20 mouse cellular contexts compared by ENCODE assay signal in the genomic region with DNA sequence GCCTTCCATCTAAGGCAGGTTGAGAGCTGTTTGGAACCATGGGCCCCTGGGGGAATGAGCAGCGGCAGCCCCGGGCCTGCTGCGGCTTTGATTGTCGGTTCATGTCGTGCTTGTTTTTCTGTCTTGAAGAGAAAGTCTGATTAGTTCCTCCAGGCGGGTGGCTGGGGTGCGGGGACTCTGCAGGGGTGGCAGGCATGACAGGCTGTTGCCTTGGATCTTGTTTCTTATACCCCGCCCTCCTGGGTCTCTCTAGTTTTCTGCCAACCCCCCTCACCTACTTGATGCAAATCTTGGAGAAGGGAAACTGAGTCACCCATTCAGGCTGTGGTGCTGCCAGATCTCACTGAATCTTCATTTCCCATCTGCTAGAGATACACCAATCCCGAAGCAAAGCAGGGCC. TPM values are rescaled to one million over a fixed set of nuclear protein-coding genes. Genes with fewer than 3 reads are reported as not detected.
DNase-seq lines count a peak whose midpoint lies in the region; ATAC-seq lines count a peak whose summit lies in the region.
"Had no signal": no experiment of that assay in that cellular context is flagged by ENCODE, and none has a peak within 500 bp of the region (broad histone marks: within the 10 kb centered on the region; RNA-seq: fewer than 3 reads in every experiment).

No protein-coding gene starts in this region.

- peaks cover 14% of the 10 kb centered on the region for H3K27me3 ChIP-seq in heart, embryonic 14.5 days (ENCODE audit: control insufficient read depth, insufficient read depth, low read length)
- H3K27me3 ChIP-seq in heart, embryonic 10.5 days (ENCODE audit: insufficient read depth, poor library complexity, severe bottlenecking), result peaks cover 97% of the 10 kb centered on the region
- peaks cover 94% of the 10 kb centered on the region for H3K27me3 ChIP-seq in midbrain, embryonic 10.5 days (ENCODE audit: low read depth, poor library complexity, severe bottlenecking)
- H3K27me3 ChIP-seq in midbrain, embryonic 15.5 days (replicated peaks), result 0 out of 2 replicates have a peak, but pooled peaks cover 3% of the 10 kb centered on the region
- H3K27me3 ChIP-seq in embryonic facial prominence, embryonic 10.5 days (replicated peaks; ENCODE audit: low read depth, poor library complexity, severe bottlenecking), result peaks cover 95% of the 10 kb centered on the region
- H3K27me3 ChIP-seq in limb, embryonic 10.5 days (ENCODE audit: low read depth, poor library complexity, severe bottlenecking), result peaks cover 97% of the 10 kb centered on the region
- H3K27me3 ChIP-seq: hindbrain, embryonic 15.5 days had no signal

- no peak for DNase-seq in heart, embryonic 10.5 days (ENCODE audit: low spot score)
- DNase-seq in midbrain, embryonic 10.5 days (ENCODE audit: low spot score), result no peak
- DNase-seq in embryonic facial prominence, embryonic 10.5 days (ENCODE audit: low spot score), result no peak
- DNase-seq in limb, embryonic 10.5 days (ENCODE audit: low spot score), result no peak
- DNase-seq in testis, postnatal 10 days (ENCODE audit: low spot score), result no peak
- DNase-seq: cerebellum, adult 2 months; gastrocnemius, postnatal 25 days; left cerebral cortex, postnatal 4 days; lung, adult 2 months; lung, postnatal 36 days; right cerebral cortex, postnatal 25 days had no signal

- peak overlapping the region; percentile 5; the same call in 1 of the 2 replicates for H3K9ac ChIP-seq in heart, embryonic 14.5 days (ENCODE audit: low read length)
- H3K9ac ChIP-seq in midbrain, embryonic 15.5 days, result no peak overlapping the region
- H3K9ac ChIP-seq: hindbrain, embryonic 15.5 days; stomach, embryonic 15.5 days had no signal

- H3K9me3 ChIP-seq in heart, embryonic 14.5 days (ENCODE audit: control insufficient read depth, low read length), result no peaks in the 10 kb centered on the region
- no peaks in the 10 kb centered on the region for H3K9me3 ChIP-seq in heart, embryonic 10.5 days
- no peaks in the 10 kb centered on the region for H3K9me3 ChIP-seq in midbrain, embryonic 10.5 days (replicated peaks)
- H3K9me3 ChIP-seq in midbrain, embryonic 15.5 days, result no peaks in the 10 kb centered on the region
- H3K9me3 ChIP-seq in embryonic facial prominence, embryonic 10.5 days, result no peaks in the 10 kb centered on the region
- no peaks in the 10 kb centered on the region for H3K9me3 ChIP-seq in limb, embryonic 10.5 days (replicated peaks)
- H3K9me3 ChIP-seq: hindbrain, embryonic 15.5 days; stomach, embryonic 15.5 days had no signal

- no peak for ATAC-seq in heart, embryonic 14.5 days (ENCODE audit: insufficient number of reproducible peaks, insufficient read depth, low FRiP score, low read depth)
- no peak for ATAC-seq in midbrain, embryonic 15.5 days (replicated peaks)
- ATAC-seq in monocyte, adult 5-6 weeks (replicated peaks; ENCODE audit: insufficient number of reproducible peaks, low FRiP score, low TSS enrichment, poor library complexity, severe bottlenecking), result no peak
- ATAC-seq: intestine, postnatal 0 days had no signal

- H3K4me1 ChIP-seq in heart, embryonic 14.5 days (ENCODE audit: control insufficient read depth in 2 of 2, insufficient read depth in 2 of 2, low read length in 2 of 2), result peaks cover 5 to 13% of the 10 kb centered on the region in 2 experiments; a peak in 3 of 4 replicates
- peaks cover 18% of the 10 kb centered on the region; the same call in 1 of the 2 replicates for H3K4me1 ChIP-seq in heart, embryonic 10.5 days
- peaks cover 91% of the 10 kb centered on the region for H3K4me1 ChIP-seq in midbrain, embryonic 10.5 days
- H3K4me1 ChIP-seq in midbrain, embryonic 15.5 days, result peaks cover 79% of the 10 kb centered on the region
- H3K4me1 ChIP-seq in embryonic facial prominence, embryonic 10.5 days, result peaks cover 68% of the 10 kb centered on the region
- H3K4me1 ChIP-seq in limb, embryonic 10.5 days, result peaks cover 56% of the 10 kb centered on the region

- no peak overlapping the region for H3K4me3 ChIP-seq in heart, embryonic 14.5 days (ENCODE audit: control insufficient read depth in 1 of 2, insufficient read depth in 1 of 2, low read depth in 1 of 2, low read length in 2 of 2)
- H3K4me3 ChIP-seq in heart, embryonic 10.5 days, result no peak overlapping the region
- H3K4me3 ChIP-seq in midbrain, embryonic 10.5 days, result no peak overlapping the region
- H3K4me3 ChIP-seq in midbrain, embryonic 15.5 days, result no peak overlapping the region
- 0 out of 2 replicates have a peak overlapping the region, but pooled peaks have one; percentile 9 for H3K4me3 ChIP-seq in embryonic facial prominence, embryonic 10.5 days
- no peak overlapping the region for H3K4me3 ChIP-seq in limb, embryonic 10.5 days
- H3K4me3 ChIP-seq: heart, adult 2 months; hindbrain, embryonic 15.5 days; stomach, embryonic 15.5 days had no signal

- H3K27ac ChIP-seq in heart, embryonic 14.5 days (replicated peaks in 1 of 2; ENCODE audit: control insufficient read depth in 1 of 2, insufficient read depth in 1 of 2, low read depth in 2 of 2, low read length in 2 of 2), result no peak overlapping the region
- no peak overlapping the region for H3K27ac ChIP-seq in heart, embryonic 10.5 days
- H3K27ac ChIP-seq in midbrain, embryonic 10.5 days (replicated peaks), result peak overlapping the region; percentile 35
- no peak overlapping the region for H3K27ac ChIP-seq in midbrain, embryonic 15.5 days
- no peak overlapping the region for H3K27ac ChIP-seq in embryonic facial prominence, embryonic 10.5 days (replicated peaks)
- 0 out of 2 replicates have a peak overlapping the region, but pooled peaks have one; percentile 10 for H3K27ac ChIP-seq in limb, embryonic 10.5 days
- H3K27ac ChIP-seq: heart, adult 2 months; hindbrain, embryonic 15.5 days; kidney, postnatal 0 days; stomach, embryonic 15.5 days had no signal

- H3K36me3 ChIP-seq in heart, embryonic 14.5 days (ENCODE audit: control insufficient read depth, insufficient read depth, low read length), result no peaks in the 10 kb centered on the region
- H3K36me3 ChIP-seq in heart, embryonic 10.5 days, result no peaks in the 10 kb centered on the region
- no peaks in the 10 kb centered on the region for H3K36me3 ChIP-seq in midbrain, embryonic 10.5 days
- no peaks in the 10 kb centered on the region for H3K36me3 ChIP-seq in midbrain, embryonic 15.5 days (replicated peaks)
- no peaks in the 10 kb centered on the region for H3K36me3 ChIP-seq in embryonic facial prominence, embryonic 10.5 days (replicated peaks)
- H3K36me3 ChIP-seq in limb, embryonic 10.5 days, result no peaks in the 10 kb centered on the region
- H3K36me3 ChIP-seq: hindbrain, embryonic 15.5 days; stomach, embryonic 15.5 days had no signal

- 23% methylated on average over 9 of the region's 9 CpGs for WGBS in heart, embryonic 14.5 days
- WGBS in heart, embryonic 10.5 days, result 16% methylated on average over 9 of the region's 9 CpGs
- 11% methylated on average over 9 of the region's 9 CpGs for WGBS in midbrain, embryonic 10.5 days
- 12% methylated on average over 9 of the region's 9 CpGs for WGBS in midbrain, embryonic 15.5 days
- 15% methylated on average over 9 of the region's 9 CpGs for WGBS in embryonic facial prominence, embryonic 10.5 days
- WGBS in limb, embryonic 10.5 days, result 22% methylated on average over 9 of the region's 9 CpGs

- H3K4me2 ChIP-seq in heart, embryonic 14.5 days (ENCODE audit: low read length), result no peak overlapping the region
- no peak overlapping the region for H3K4me2 ChIP-seq in midbrain, embryonic 15.5 days
- H3K4me2 ChIP-seq: hindbrain, embryonic 15.5 days; liver, embryonic 11.5 days; stomach, embryonic 15.5 days had no signal

RNA-seq across cellular contexts. Expression of gene Flrt1, which starts 17.0 kb away (rescaled TPM):
- polyA plus RNA-seq in heart, embryonic 14.5 days (2014; fragmentation: Nextera tagmentation; extraction: Ambion mirVana), result 1.4 and 1.5 TPM in 2 replicates
- 0.53 and 1.0 TPM in 2 replicates for polyA plus RNA-seq in heart, embryonic 10.5 days (2016; fragmentation: Nextera tagmentation; extraction: Ambion mirVana)
- polyA plus RNA-seq in midbrain, embryonic 10.5 days (2016; fragmentation: Nextera tagmentation; extraction: Ambion mirVana), result 6.0 and 7.5 TPM in 2 replicates
- 12.2 and 12.5 TPM in 2 replicates for polyA plus RNA-seq in midbrain, embryonic 15.5 days (2015; fragmentation: Nextera tagmentation; extraction: Ambion mirVana)
- polyA plus RNA-seq in embryonic facial prominence, embryonic 10.5 days (2016; fragmentation: Nextera tagmentation; extraction: Ambion mirVana), result 2.5 and 2.9 TPM in 2 replicates
- polyA plus RNA-seq in limb, embryonic 10.5 days (2016; fragmentation: Nextera tagmentation; extraction: Ambion mirVana), result 0.54 and 1.6 TPM in 2 replicates
- total RNA-seq in monocyte, adult 5-6 weeks (2017), result 0.10 TPM in 1 of 3 replicates, not detected in the others

RNA-seq across cellular contexts. Expression of gene Macrod1, which starts 31.9 kb away (rescaled TPM):
- polyA plus RNA-seq in heart, embryonic 14.5 days (2014; fragmentation: Nextera tagmentation; extraction: Ambion mirVana), result 50.5 and 53.0 TPM in 2 replicates
- 8.0 and 12.4 TPM in 2 replicates for polyA plus RNA-seq in heart, embryonic 10.5 days (2016; fragmentation: Nextera tagmentation; extraction: Ambion mirVana)
- 2.2 and 2.9 TPM in 2 replicates for polyA plus RNA-seq in midbrain, embryonic 10.5 days (2016; fragmentation: Nextera tagmentation; extraction: Ambion mirVana)
- 5.6 and 6.0 TPM in 2 replicates for polyA plus RNA-seq in midbrain, embryonic 15.5 days (2015; fragmentation: Nextera tagmentation; extraction: Ambion mirVana)
- polyA plus RNA-seq in embryonic facial prominence, embryonic 10.5 days (2016; fragmentation: Nextera tagmentation; extraction: Ambion mirVana), result 5.0 and 5.4 TPM in 2 replicates
- 2.8 and 4.4 TPM in 2 replicates for polyA plus RNA-seq in limb, embryonic 10.5 days (2016; fragmentation: Nextera tagmentation; extraction: Ambion mirVana)
- 0.32 to 1.8 TPM in 2 of 3 replicates, not detected in the other for total RNA-seq in monocyte, adult 5-6 weeks (2017)

RNA-seq across cellular contexts. Expression of gene Stip1, which starts 48.8 kb away (rescaled TPM):
- 174 and 175 TPM in 2 replicates for polyA plus RNA-seq in heart, embryonic 14.5 days (2014; fragmentation: Nextera tagmentation; extraction: Ambion mirVana)
- 320 and 388 TPM in 2 replicates for polyA plus RNA-seq in heart, embryonic 10.5 days (2016; fragmentation: Nextera tagmentation; extraction: Ambion mirVana)
- 427 and 470 TPM in 2 replicates for polyA plus RNA-seq in midbrain, embryonic 10.5 days (2016; fragmentation: Nextera tagmentation; extraction: Ambion mirVana)
- 214 and 230 TPM in 2 replicates for polyA plus RNA-seq in midbrain, embryonic 15.5 days (2015; fragmentation: Nextera tagmentation; extraction: Ambion mirVana)
- polyA plus RNA-seq in embryonic facial prominence, embryonic 10.5 days (2016; fragmentation: Nextera tagmentation; extraction: Ambion mirVana), result 453 and 489 TPM in 2 replicates
- 455 and 483 TPM in 2 replicates for polyA plus RNA-seq in limb, embryonic 10.5 days (2016; fragmentation: Nextera tagmentation; extraction: Ambion mirVana)
- total RNA-seq in monocyte, adult 5-6 weeks (2017), result 86.9 to 106 TPM (median 100 TPM) in 3 replicates

Comparison
In these comparisons a context has a peak if more than half of its experiments do, and no peak if none do; other contexts are left out.
1. H3K27ac ChIP-seq: peak in midbrain, embryonic 10.5 days (single experiment) and limb, embryonic 10.5 days (single experiment); none in heart, embryonic 14.5 days (0 of 2), heart, embryonic 10.5 days (single experiment), midbrain, embryonic 15.5 days (single experiment) and embryonic facial prominence, embryonic 10.5 days (single experiment).